Mouse (Mus musculus) C2C12 (cell line): ENCODE measurements around the gene Mrps25.

Experiments used
- CEBPB ChIP-seq: IDR thresholded peaks from one replicate; pipeline ENCODE4 v1.6.1; 2011; ENCODE audit warnings: low read depth, mild to moderate bottlenecking, control low read depth, moderate library complexity
- CTCF ChIP-seq: IDR thresholded peaks from one replicate; pipeline ENCODE4 v1.5.1; 2011; ENCODE audit not compliant: control insufficient read depth, insufficient read depth, insufficient read length

- TF ChIP-seq CTCF, result no peak
- no peak for TF ChIP-seq CEBPB
Observed at GRCm38 (mm10) chr6:92126861-92127468, 56.9 kb downstream of the Mrps25 start.
